Mouse (Mus musculus) testis, postnatal 10 days (tissue): ENCODE measurements at regions not wholly inside any gene's neighbourhood (a gene's known extent, or its start where the extent isn't known, plus 50 kb on each side); places are given as distances from the start of the nearest gene placed in this dataset.

Experiments
- DNase-seq: peaks from one replicate; pipeline ENCODE4 v3.0.0; 2021; ENCODE audit warnings: low spot score

- DNase-seq = no peak
Observed at GRCm38 (mm10) chr15:27132761-27133160, 237.4 kb upstream of the Fbxl7 start.

DNA sequence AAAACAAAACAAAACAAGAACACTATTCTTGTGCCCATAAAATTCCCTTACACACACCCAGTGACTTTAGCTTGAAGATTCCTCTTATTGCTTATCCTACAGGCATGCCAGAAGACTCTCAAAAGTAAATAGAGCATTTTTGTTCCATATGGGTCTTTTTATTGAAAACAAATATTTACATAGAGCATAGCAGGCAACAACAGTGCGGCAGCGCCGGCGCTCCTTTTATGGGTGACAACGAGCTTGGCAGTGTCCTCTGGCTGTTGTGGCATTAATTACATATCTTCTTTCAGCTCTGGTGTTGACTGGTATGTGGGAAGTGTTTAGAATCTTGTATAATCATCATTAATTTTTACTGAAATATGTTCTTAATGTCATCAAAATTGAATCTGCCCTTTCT lies 242.2 kb upstream of the Fbxl7 start:
- DNase-seq = no peak

DNA sequence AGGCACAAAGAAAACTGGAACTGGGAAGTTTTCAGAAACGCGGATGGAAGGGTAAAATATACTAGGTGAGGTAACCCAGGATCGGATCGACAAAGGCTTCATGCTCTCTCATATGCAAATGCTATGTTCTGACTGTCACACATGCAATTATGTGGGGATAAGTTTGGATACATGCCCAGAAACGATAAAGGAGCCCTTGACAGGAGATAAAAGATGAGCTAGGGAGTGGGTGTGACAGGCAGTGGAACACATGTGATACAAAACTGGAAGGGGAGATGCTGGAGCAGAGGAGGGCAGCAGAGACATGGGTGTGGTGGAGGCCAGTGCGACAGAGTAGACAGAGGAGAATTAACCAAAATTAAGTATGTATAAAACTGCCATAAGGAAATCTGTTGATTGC lies 250.5 kb upstream of the Fbxl7 start:
- no peak for DNase-seq

GRCm38 (mm10) chr15:27160986-27161385 lies 265.6 kb upstream of the Fbxl7 start:
- DNase-seq = no peak

DNA sequence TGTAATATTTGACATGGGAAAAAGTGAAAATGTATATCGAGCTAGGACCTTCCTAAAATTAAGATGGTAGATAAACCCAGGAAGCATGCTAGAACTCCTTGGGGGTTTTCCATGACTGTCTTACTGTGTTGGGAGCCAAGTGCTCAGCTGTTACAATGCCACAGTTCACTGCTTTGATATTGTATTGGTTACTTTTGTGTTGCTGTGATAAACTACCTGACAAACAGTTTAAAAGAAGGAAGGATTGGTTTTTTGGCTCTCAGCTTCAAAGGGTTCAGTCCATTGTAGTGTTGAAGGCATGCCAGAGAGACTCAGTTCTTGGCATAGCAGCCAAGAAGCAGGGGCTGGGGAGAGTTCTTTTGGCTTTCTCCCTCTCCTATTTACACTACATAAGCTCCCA lies 272.1 kb upstream of the Fbxl7 start:
- DNase-seq = no peak

DNA sequence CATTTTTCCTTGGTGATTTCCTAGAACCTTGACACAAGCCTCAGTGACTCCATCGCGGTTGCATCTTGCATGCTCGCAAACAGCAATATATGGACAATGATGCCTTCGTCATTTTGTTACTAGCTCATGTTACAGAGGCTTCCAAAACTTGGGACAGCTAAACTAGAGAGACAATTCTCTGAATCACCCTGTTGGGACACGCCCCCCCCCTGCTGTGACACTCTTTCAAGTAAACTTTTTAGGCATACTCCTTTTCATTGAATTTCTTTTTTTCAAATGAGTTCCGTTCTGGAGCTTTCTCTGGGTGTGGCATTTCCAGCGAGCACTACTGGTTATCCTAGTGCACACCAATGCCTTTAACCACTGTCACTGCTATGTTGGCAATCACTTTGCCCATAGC lies 274.5 kb upstream of the Fbxl7 start:
- DNase-seq = no peak

DNA sequence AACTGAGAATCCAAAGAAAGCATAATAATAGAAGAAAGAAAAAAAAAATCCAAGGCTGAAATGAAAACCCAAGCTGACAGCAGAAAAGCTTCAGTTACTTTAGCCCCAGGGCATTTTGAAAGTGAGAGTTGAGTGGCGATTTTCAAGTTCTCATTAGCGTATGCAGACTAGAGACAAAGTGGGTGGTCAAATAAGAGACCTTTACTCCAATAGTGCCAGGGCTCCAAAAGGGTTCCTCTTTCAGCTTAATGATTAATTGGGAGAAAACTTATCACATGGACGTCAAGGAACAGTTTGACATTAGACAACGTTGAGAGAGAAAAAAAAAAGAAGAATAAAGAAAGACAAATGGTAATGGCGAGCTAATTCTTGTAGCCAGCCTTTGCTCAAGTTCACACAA lies 278.1 kb upstream of the Fbxl7 start:
- no peak for DNase-seq

DNA sequence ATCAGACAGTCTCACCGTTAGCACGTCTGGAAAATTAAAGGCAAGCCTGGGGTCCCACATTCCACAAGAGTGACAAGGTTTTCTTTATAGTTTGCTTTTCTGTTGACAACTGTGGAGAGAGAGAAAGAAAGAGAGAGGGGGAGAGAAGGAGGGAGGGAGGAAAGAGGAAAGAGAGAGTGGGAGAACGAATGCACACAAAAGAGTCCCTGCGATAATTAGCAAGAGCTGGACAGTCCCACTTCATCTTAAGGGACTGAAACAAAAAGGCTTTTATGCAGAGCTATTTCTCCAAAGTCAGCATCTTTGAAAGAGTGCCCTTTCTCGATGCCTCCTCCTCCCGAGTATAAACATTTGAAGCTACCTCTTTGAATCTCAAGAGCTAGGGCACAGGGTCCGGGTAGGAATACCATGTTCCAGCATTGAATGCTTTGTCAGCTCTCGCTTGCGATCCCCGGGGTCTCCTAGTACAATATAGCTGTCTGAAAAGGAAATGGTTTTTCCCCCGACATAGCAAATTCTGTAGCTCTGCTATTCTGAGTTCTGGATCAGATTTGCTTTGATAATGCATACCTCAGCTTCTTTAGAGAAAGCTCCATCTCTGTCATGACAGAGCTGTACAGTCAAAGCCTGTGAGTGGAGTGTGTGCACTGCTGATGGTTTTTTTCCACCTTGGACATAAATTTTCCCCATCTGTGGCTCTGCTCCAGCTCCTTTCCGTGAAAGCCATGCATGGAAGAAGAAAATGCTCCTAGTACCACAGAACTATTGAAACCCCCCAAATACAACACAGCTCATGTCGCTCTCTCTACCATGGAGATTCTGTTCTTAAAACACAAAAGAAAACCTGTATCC lies 282.9 kb upstream of the Fbxl7 start:
- DNase-seq = no peak

DNA sequence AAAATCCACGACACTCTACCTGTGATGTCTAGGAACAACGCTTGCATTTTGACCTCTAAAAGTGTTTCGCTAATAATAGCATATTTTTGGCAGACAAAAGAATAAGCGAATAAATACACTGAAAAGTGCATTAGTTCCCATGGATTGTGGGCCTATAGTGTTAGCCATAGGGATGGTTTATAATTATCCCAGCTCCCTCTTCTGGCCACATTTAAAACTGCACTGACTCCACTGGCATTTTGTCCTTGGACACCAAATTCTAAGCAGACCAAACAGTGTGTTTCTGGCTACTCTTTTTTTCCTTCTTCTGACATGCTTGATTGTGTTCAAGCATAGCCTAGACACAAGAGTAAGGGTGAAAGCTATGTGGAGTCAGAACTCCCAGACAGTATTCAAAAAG lies 276.8 kb upstream of the Ank start:
- DNase-seq = peak; percentile 60

GRCm38 (mm10) chr15:27201513-27201912 lies 265.0 kb upstream of the Ank start:
- DNase-seq = no peak

GRCm38 (mm10) chr15:27204888-27205287 lies 261.6 kb upstream of the Ank start:
- no peak for DNase-seq

- no peak for DNase-seq
Observed at GRCm38 (mm10) chr15:27207446-27207845, 259.0 kb upstream of the Ank start.

- DNase-seq = no peak
Observed at GRCm38 (mm10) chr15:27216387-27216786, 250.1 kb upstream of the Ank start.

DNA sequence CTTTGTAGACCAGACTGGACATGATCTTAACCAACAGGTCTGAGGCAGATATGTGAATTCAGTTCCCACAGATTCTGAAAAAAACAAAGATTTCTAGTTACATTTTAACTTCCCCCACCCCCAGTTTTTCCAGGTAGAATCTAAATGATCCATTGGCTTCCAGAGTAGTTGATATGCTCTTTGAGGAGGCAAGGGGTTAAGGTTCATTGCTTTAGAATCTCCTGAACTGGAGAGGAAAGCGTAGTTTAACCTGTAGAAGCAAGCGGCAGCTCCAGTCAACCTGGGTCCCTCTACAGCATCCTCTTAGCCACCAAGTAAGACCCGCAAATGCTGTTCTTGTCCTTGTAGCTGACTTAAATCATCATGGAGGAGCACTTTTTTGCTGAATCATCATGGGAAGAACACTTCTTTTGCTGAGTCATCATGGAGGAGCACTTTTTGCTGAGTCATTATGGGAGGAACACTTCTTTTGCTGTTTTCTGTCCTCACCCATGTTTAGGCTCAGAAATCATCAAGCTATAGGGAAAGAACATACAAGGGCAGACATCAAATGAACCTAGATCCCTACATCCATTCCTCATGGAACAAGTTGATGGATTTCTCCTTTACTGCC lies 247.2 kb upstream of the Ank start:
- DNase-seq = no peak

GRCm38 (mm10) chr15:27223610-27224511 lies 242.6 kb upstream of the Ank start:
- no peak for DNase-seq

GRCm38 (mm10) chr15:27224512-27224850 lies 242.0 kb upstream of the Ank start:
- DNase-seq = no peak

DNA sequence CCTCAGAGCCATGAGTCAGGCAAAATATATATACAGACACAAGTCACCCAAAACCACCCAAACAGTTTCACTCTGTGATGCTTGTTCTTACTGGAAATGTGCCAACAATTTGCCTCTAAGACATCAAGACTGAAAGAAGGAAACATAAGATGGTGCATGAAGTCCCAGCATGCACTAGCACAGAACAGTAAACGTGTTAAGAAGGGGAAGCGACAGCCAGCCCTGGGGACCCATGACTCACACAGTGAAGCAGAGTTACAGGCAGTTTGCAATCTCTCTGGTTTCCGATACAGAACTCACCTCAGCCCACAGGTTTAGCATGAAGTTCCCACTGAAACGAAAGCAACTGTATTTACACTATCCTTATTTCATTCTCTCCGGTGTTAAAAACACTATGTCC lies 233.7 kb upstream of the Ank start:
- DNase-seq = no peak

DNA sequence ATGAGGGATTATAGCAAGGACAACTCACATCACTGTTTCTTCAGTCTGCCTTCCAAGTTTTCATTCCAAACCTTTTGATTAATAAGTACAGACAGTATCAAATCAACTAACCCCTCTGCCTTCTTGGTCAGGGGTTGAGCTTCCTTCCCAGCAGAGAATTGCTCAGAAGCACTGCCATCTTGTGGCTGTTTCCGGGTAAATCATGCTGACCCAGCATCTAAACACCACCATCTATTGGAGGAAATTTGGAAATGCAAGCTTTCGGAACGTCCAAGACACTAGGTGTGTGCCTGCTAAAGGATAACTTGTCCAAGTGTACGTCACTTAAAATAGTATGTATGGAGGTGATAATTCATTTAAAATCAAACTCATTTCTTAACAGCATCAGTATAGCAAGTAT lies 231.7 kb upstream of the Ank start:
- DNase-seq = peak; percentile 71

GRCm38 (mm10) chr15:27238301-27238700 lies 228.2 kb upstream of the Ank start:
- no peak for DNase-seq

- DNase-seq = no peak
Observed at GRCm38 (mm10) chr15:27246302-27246701, 220.2 kb upstream of the Ank start.

DNA sequence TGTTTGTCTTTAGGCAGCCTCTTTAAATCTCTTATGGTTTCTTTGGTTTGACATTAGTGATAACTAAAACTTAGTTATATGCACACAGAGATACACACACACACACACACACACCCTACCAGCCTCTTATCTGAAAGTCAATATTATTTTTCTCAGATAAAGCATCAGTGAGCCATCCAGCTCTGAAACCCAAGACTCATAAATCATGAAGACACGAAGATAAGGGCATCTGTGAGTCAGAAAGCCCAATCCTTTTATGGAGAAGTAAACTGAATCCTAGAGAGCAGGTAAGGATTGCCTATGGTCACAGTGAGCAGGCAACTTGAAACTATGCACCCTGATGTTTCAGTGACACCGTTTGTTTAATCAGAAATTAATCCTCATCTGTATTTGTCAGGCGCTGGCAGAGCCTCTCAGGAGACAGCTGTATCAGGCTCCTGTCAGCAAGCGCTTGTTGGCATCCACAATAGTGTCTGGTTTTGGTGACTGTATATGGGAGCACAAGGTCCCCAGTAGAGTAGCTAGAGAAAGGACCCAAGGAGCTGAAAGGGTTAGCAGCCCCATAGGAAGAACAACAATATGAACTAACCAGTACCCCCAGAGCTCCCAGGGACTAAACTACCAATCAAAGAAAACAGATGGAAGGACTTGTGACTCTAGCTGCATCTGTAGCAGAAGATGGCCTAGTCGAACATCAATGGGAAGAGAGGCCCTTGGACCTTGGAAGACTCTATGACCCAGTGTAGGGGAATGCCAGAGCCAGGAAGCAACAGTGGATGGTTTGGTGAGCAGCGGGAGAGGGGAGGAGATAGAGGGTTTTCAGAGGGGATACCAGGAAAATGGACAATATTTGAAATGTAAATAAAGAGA lies 207.3 kb upstream of the Ank start:
- no peak for DNase-seq

GRCm38 (mm10) chr15:27259854-27260191 lies 206.7 kb upstream of the Ank start:
- no peak for DNase-seq
